Mouse (Mus musculus) limb, embryonic 14.5 days (tissue): ENCODE measurements around the gene Ipcef1. TPM values are rescaled to one million over a fixed set of nuclear protein-coding genes. Genes with fewer than 3 reads are reported as not detected.
A peak's percentile ranks its signal among the peaks of the same experiment; 100 is the strongest.
"Not testable (repeated sequence)": the region's sequence is repeated elsewhere in the genome, so short reads cannot be mapped to it uniquely, and the experiment has no call there.

ENCODE experiments used
- ATAC-seq: fragments of 200-750 bp; cut with Nextera tagmentation; 2 replicates; pipeline ENCODE4 v1.8.0; 2017; ENCODE audit warnings: low read depth, moderate number of reproducible peaks, moderate TSS enrichment; ENCODE audit not compliant: low FRiP score
- DNase-seq: peaks from one replicate; pipeline ENCODE4 v3.0.0-alpha.2; 2015; ENCODE audit warnings: low spot score
- H3K27ac ChIP-seq: fragments of 300-500 bp; sonication (generic); replicated peaks from 2 replicates; pipeline ENCODE4 v1.5.1; 2014; ENCODE audit warnings: low read depth, mild to moderate bottlenecking, low read length, moderate library complexity, mixed read lengths
- H3K27me3 ChIP-seq: fragments of 300-500 bp; sonication (generic); 2 replicates; pipeline ENCODE4 v1.6.1; 2014; ENCODE audit warnings: low read length, mixed read lengths; ENCODE audit not compliant: control insufficient read depth, insufficient read depth
- H3K36me3 ChIP-seq: fragments of 300-500 bp; sonication (generic); 2 replicates; pipeline ENCODE4 v1.6.1; 2014; ENCODE audit warnings: mild to moderate bottlenecking, low read length, moderate library complexity, mixed read lengths; ENCODE audit not compliant: control insufficient read depth, insufficient read depth
- H3K4me1 ChIP-seq: fragments of 300-500 bp; sonication (generic); 2 replicates; pipeline ENCODE4 v1.6.1; 2014; ENCODE audit warnings: antibody characterized with exemption, low read length, mixed read lengths; ENCODE audit not compliant: control insufficient read depth, insufficient read depth
- H3K4me2 ChIP-seq: fragments of 300-500 bp; sonication (generic); replicated peaks from 2 replicates; pipeline ENCODE4 v1.6.1; 2014; ENCODE audit warnings: low read depth, mild to moderate bottlenecking, low read length, moderate library complexity; ENCODE audit not compliant: severe bottlenecking
- H3K4me3 ChIP-seq: fragments of 300-500 bp; sonication (generic); replicated peaks from 2 replicates; pipeline ENCODE4 v1.5.1; 2014; ENCODE audit warnings: low read length
- H3K9ac ChIP-seq: fragments of 300-500 bp; sonication (generic); 2 replicates; pipeline ENCODE4 v1.6.1; 2014; ENCODE audit warnings: mild to moderate bottlenecking, low read depth, low read length, moderate library complexity; ENCODE audit not compliant: severe bottlenecking
- H3K9me3 ChIP-seq: fragments of 300-500 bp; sonication (generic); 2 replicates; pipeline ENCODE4 v1.6.1; 2016; ENCODE audit warnings: low read length; ENCODE audit not compliant: control insufficient read depth
- POLR2A ChIP-seq: fragments of 200-500 bp; IDR thresholded peaks from 2 replicates; pipeline ENCODE4 v1.8.0; 2012; ENCODE audit warnings: inconsistent platforms, mild to moderate bottlenecking, moderate library complexity, borderline replicate concordance; ENCODE audit not compliant: insufficient read depth, insufficient read length; ENCODE audit errors: extremely low read depth
- WGBS: fragments of 180-500 bp; shearing (Covaris S2); extraction: QIAGEN DNeasy Blood & Tissue Kit; methylation state at CpG from one replicate; pipeline ENCODE4 v1.1.7; 2014; 5-methylcytosine and 5-hydroxymethylcytosine counted together
- polyA plus RNA-seq, 2 experiments: library from polyadenylated mRNA; depleted of rRNA in 1 of 2; stranded (reverse) in 1 of 2; unstranded in 1 of 2; fragments of >200 nt; fragmentation: Nextera tagmentation in 1 of 2; extraction: Ambion mirVana in 1 of 2; gene quantifications; 2 replicates each; pipeline versions ENCODE4 v1.2.1 to v1.2.3; 2012 to 2014

The Ipcef1 gene
- polyA plus RNA-seq, 2 experiments: 0.18 to 0.36 TPM

DNA sequence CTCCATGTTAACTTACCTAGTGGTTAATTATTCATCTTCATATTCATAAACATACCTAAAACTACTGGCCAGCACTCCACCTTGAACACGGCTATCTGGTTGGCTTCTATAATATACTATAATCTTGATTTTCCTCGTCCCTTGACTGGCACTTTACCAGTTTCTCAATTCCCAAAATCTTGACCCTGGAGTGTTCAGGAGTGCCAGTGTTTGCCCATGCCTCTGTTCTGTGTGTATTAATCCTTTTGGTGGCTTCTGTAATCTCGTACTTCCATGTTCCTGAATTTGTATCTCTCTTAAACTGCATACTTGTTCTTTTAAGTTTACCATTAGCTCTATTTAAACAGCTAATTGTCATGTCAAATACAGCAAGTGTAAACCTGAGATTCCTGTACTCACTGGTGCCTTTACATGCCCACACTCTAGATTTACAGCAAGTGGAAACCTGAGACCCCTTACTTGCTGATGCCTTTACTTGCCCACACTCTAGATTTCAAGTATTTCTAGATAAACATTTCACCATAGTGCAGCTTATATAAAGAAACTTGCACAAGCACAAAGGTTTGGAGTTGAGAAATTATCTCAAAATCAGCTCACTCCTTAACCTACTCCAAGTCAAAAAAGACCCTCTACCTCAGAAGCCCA lies 155.5 kb downstream of the Ipcef1 start:
- no peak for DNase-seq
- no peak overlapping the region for H3K4me2 ChIP-seq
- no peaks in the 10 kb centered on the region for H3K27me3 ChIP-seq
- WGBS: 75% methylated on average over 3 of the region's 3 CpGs
- no peak overlapping the region for H3K9ac ChIP-seq
- no peak overlapping the region for H3K4me3 ChIP-seq
- no peak overlapping the region for H3K27ac ChIP-seq
- no peak for ATAC-seq
- no peak for TF ChIP-seq POLR2A
- no peaks in the 10 kb centered on the region for H3K36me3 ChIP-seq
- H3K4me1 ChIP-seq: no peaks in the 10 kb centered on the region
- H3K9me3 ChIP-seq: no peaks in the 10 kb centered on the region

DNA sequence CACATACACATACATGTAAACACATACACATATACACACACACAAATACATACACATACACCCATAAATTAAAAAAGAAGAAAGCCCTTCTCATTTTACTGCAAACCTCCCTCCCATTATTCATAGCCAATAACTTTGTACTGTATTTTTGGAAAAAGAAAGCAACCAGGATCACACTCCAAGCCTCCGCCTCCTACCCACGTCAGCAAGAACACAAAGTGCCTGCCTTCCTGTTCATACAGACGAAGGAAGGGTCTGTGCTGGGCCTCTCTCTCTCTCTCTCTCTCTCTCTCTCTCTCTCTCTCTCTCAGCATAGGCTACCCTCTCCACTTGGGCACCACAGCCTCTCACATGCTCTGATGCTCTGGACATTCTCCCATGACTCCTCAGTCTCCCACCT lies 156.5 kb downstream of the Ipcef1 start:
- no peaks in the 10 kb centered on the region for H3K27me3 ChIP-seq
- no peak overlapping the region for H3K9ac ChIP-seq
- no peak overlapping the region for H3K4me2 ChIP-seq
- no peaks in the 10 kb centered on the region for H3K36me3 ChIP-seq
- ATAC-seq: no peak
- H3K27ac ChIP-seq: no peak overlapping the region
- no peak for DNase-seq
- no peaks in the 10 kb centered on the region for H3K9me3 ChIP-seq
- TF ChIP-seq POLR2A: no peak
- no peak overlapping the region for H3K4me3 ChIP-seq
- no peaks in the 10 kb centered on the region for H3K4me1 ChIP-seq
- WGBS: 70% methylated on average over 3 of the region's 3 CpGs

DNA sequence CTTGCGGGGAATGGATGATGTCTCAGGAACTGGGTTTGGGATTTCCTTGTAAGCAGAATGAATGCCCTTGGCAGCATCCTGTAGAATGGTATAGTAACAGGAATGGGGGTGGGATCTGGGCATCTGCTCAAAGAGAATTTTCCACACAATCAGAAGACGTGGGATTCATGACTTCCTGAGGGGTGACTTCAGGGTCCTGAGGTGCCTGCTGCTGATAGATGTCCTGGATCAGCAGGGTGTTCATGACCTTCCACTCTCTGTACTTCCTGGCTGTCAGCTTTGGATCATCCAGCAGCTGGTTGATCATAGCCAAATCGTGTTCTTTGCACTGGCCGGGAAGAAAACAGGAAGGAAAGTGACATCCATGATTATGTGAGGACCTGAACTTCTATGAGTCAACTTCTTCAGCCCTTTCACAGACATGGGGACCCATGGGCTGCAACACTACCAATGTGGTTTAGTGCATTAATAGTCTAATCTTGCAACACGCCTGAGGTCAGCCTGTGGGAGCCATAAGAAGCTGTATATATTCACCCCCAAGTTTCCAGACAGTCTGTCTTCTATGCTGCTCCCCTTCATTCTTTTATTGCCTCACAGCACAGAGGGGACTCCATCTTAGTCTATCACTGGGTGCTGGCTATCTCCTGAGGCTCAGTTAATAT lies 161.8 kb downstream of the Ipcef1 start:
- Histone ChIP-seq H3K36me3 (no peaks in the 10 kb centered on the region), H3K27me3 (no peaks in the 10 kb centered on the region), H3K9ac (no peak overlapping the region), H3K27ac (no peak overlapping the region), H3K4me3 (no peak overlapping the region), H3K9me3 (no peaks in the 10 kb centered on the region), H3K4me1 (0 out of 2 replicates have a peak, but pooled peaks cover 7% of the 10 kb centered on the region), H3K4me2 (no peak overlapping the region)
- ATAC-seq (no peak), DNase-seq (no peak)
- no peak for TF ChIP-seq POLR2A
- WGBS: 80% methylated on average over 5 of the region's 5 CpGs

DNA sequence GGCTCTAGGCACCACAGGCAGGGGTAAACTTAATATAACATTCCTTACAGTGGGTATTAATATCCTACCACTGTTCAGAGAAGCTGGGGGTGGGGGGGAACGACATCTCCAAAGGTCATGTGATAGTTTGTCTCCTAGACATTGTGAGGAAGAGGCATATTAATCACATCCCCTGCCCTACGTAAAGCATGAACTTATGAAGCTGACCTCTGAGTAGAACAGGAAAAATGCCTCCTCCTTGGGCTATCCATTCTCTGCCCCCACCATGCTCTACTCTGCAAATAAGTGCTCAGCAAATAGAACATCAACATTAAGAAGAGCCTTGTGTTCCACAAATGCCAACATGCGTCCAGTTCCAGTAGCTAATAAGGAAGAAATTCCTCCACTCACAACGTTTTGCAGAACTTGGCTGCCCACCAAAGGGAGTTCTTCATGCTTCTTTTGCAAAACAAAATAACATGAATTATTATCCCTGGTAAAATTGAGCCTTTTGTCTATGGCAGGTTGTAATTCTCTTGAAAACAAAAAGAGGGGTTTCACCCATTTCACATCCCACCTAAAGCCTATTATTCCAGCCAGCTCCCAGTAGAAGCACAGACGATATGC lies 162.5 kb downstream of the Ipcef1 start:
- Histone ChIP-seq H3K4me3 (no peak overlapping the region), H3K9ac (no peak overlapping the region), H3K27ac (no peak overlapping the region), H3K9me3 (no peaks in the 10 kb centered on the region), H3K27me3 (no peaks in the 10 kb centered on the region), H3K4me1 (0 out of 2 replicates have a peak, but pooled peaks cover 7% of the 10 kb centered on the region), H3K36me3 (no peaks in the 10 kb centered on the region), H3K4me2 (no peak overlapping the region)
- DNase-seq (no peak), ATAC-seq (no peak)
- 65% methylated on average over 5 of the region's 5 CpGs for WGBS
- TF ChIP-seq POLR2A: no peak

DNA sequence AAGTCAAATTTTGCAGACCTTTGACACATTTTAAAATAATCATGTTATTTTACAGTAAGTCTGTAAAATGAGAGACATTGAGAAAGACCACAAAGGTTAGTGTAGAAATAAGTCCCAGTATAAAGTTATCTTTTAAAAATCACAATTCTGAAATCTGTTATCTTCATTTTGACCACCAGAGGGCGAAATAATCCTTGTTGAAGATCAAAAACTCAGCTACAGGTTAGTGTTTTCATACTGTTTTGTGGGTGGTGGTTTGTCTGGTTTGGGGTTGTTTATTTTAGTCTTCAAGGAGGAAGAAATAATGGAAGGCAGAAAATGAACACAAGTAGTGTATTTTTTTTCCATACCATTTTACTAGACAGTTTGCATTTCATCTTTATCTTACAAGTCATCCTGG lies 166.8 kb downstream of the Ipcef1 start:
- Histone ChIP-seq H3K4me3 (no peak overlapping the region), H3K27me3 (no peaks in the 10 kb centered on the region), H3K9ac (no peak overlapping the region), H3K4me1 (0 out of 2 replicates have a peak, but pooled peaks cover 7% of the 10 kb centered on the region), H3K36me3 (no peaks in the 10 kb centered on the region), H3K4me2 (no peak overlapping the region), H3K27ac (no peak overlapping the region), H3K9me3 (no peaks in the 10 kb centered on the region)
- ATAC-seq (no peak), DNase-seq (peak; percentile 65)
- 0% methylated on average over 1 of the region's 1 CpGs for WGBS
- TF ChIP-seq POLR2A: no peak

DNA sequence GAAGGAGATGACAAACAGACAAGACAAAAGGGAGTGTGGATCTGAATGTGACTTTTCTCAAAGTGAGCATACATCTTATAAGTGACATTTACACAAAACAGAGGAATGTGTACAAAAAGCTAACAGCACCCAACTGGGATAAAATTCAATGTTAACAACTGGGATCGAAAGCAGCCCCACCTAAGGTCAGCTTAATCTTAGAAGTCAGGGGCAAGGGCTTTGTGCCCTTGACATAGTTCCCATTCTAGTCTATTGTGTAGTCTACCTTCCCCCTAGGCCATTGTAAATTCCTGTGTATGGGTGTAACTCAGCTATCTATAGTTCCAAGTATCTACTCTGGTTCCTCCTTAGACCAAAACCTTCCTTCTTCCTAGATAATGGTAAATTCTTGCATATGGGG lies 170.2 kb downstream of the Ipcef1 start:
- H3K4me2 ChIP-seq, H3K9me3 ChIP-seq, H3K27ac ChIP-seq, H3K4me1 ChIP-seq, H3K9ac ChIP-seq, ATAC-seq, H3K27me3 ChIP-seq, DNase-seq, H3K36me3 ChIP-seq, H3K4me3 ChIP-seq: not testable (repeated sequence)
- WGBS: 100% methylated on average over 1 of the region's 1 CpGs
